Mouse (Mus musculus) heart, adult 11 months (tissue): ENCODE results near the gene Vmn1r175.
"Not testable (repeated sequence)": the region's sequence is repeated elsewhere in the genome, so short reads cannot be mapped to it uniquely, and the experiment has no call there.

Source experiments
- DNase-seq: peaks from one replicate; pipeline ENCODE4 v3.0.0; 2022

Vmn1r175 gene

DNA sequence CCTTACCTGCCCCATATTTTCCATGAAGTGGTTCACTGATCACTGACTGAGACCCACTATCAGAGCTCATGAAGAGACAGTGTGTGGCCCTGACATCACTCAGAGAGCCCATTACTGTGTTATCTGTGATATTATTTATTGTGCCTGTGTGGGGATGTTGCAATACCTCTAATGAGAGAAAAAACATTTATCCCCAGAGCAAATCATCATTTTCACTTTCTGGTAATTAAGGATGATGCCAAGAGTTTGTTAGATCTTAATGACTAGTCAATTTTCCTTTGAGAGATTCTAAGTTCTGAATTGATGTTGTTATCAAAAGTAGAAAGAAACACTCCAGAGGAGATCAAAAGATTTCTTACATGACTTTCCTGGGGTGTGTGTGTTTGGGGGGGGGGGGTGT lies at the start of gene Vmn1r175:
TSS of gene Vmn1r175 (minus strand) at position 101 of the 400 bp plus-strand sequence.
- DNase-seq, result not testable (repeated sequence)

DNA sequence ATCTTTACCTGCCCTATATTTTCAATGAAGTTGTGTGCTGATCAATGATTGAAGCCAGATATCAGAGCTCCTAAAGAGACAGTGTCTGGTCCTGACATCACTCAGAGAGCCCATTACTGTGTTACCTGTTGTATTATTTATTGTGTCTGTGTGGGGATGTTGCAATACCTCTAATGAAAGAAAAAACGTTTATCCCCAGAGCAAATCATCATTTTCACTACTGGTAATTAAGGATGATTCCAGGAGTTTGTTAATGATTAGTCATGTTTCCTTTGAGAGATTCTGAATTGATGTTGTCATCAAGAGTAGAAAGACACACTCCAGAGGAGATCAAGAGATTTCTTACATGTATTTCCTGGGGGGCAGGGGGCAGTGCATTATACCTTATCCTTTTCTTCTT lies 26.8 kb upstream of the Vmn1r175 start, which contains the start of gene Vmn1r176:
TSS of gene Vmn1r176 (minus strand) at position 101 of the 400 bp plus-strand sequence.
- not testable (repeated sequence) for DNase-seq

DNA sequence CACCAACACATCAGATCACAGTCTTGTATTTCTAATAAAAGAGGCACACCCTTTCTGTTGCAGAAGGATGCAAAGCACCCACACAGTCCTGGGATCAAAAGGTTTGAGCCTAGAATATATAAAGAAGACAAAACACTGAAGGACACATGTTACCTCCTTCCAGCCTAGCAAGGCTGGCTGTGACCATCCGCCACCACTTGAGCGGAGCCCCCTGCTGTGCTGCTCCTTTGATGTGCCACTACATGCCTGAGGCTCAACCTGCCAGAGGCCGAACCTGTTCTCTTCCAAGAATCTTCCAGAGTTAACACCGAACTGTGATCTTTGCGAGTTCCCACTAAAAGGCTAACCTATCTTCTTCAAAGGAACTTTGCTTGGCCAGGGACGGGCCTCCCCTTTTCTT lies 25.9 kb downstream of the Vmn1r175 start:
- no peak for DNase-seq
